Mouse (Mus musculus): ENCODE data around the gene Gdpgp1.

GRCm38 (mm10) chr7:80238542-80238941, 5.9 kb downstream of the Gdpgp1 start:
- TF ChIP-seq CTCF (conservative IDR thresholded peaks at IDR 0.05; ENCODE audit: low read length): no peak
- no peak for TF ChIP-seq NANOG (IDR thresholded peaks at IDR 0.05; ENCODE audit: borderline replicate concordance, low read length)
- no peak for TF ChIP-seq POU5F1 (IDR thresholded peaks at IDR 0.05; ENCODE audit: borderline replicate concordance, low read length)

Data from E14TG2a.4 (cell line).